Mouse (Mus musculus) midbrain, embryonic 11.5 days (tissue): Measurements from ENCODE around the gene Uri1. TPM values are rescaled to one million over a fixed set of nuclear protein-coding genes. Genes with fewer than 3 reads are reported as not detected.

ENCODE experiments used
- ATAC-seq: fragments of 200-750 bp; cut with Nextera tagmentation; 2 replicates; pipeline ENCODE4 v1.8.0; 2017; ENCODE audit warnings: moderate TSS enrichment, moderate library complexity; ENCODE audit not compliant: low FRiP score
- DNase-seq: peaks from one replicate; pipeline ENCODE4 v3.0.0; 2015; ENCODE audit warnings: low spot score; ENCODE audit errors: missing footprints
- H3K27ac ChIP-seq: fragments of 300-500 bp; sonication (generic); 2 replicates; pipeline ENCODE4 v1.5.1; 2014; ENCODE audit warnings: low read depth, low read length
- H3K27me3 ChIP-seq: fragments of 300-500 bp; sonication (generic); 2 replicates; pipeline ENCODE4 v1.6.1; 2014; ENCODE audit warnings: mild to moderate bottlenecking, low read length, moderate library complexity, mixed read lengths; ENCODE audit not compliant: control insufficient read depth, insufficient read depth
- H3K36me3 ChIP-seq: fragments of 300-500 bp; sonication (generic); 2 replicates; pipeline ENCODE4 v1.6.1; 2014; ENCODE audit warnings: mild to moderate bottlenecking, low read length, moderate library complexity, mixed read lengths; ENCODE audit not compliant: control insufficient read depth, insufficient read depth
- H3K4me1 ChIP-seq: fragments of 300-500 bp; sonication (generic); 2 replicates; pipeline ENCODE4 v1.6.1; 2014; ENCODE audit warnings: low read length; ENCODE audit not compliant: control insufficient read depth, insufficient read depth
- H3K4me2 ChIP-seq: fragments of 300-500 bp; sonication (generic); 2 replicates; pipeline ENCODE4 v1.6.1; 2014; ENCODE audit warnings: mild to moderate bottlenecking, moderate library complexity
- H3K4me3 ChIP-seq: fragments of 300-500 bp; sonication (generic); 2 replicates; pipeline ENCODE4 v1.5.1; 2014; ENCODE audit warnings: low read depth, low read length
- H3K9ac ChIP-seq: fragments of 300-500 bp; sonication (generic); 2 replicates; pipeline ENCODE4 v1.6.1; 2014; ENCODE audit warnings: low read length
- H3K9me3 ChIP-seq: fragments of 300-500 bp; sonication (generic); 2 replicates; pipeline ENCODE4 v1.6.1; 2016; ENCODE audit warnings: low read length; ENCODE audit not compliant: control insufficient read depth
- WGBS: fragments of 180-500 bp; shearing (Covaris S2); extraction: QIAGEN DNeasy Blood & Tissue Kit; methylation state at CpG from one replicate; pipeline ENCODE4 v1.1.7; 2014; 5-methylcytosine and 5-hydroxymethylcytosine counted together
- polyA plus RNA-seq: library from polyadenylated mRNA; unstranded; fragments of >200 nt; fragmentation: Nextera tagmentation; extraction: Ambion mirVana; gene quantifications from 2 replicates; pipeline ENCODE4 v1.2.1, GENCODE M21; 2014

The Uri1 gene
- polyA plus RNA-seq, 1 experiment from 2014 or later = 47.9 TPM

GRCm38 (mm10) chr7:37992861-37993260 is 30.5 kb downstream of the Uri1 start:
- no peak overlapping the region for H3K9ac ChIP-seq
- 96% methylated on average over 2 of the region's 2 CpGs for WGBS

GRCm38 (mm10) chr7:37984866-37985265 is 38.5 kb downstream of the Uri1 start:
- H3K36me3 ChIP-seq = no peaks in the 10 kb centered on the region; the same call in 1 of the 2 replicates
- no peak overlapping the region for H3K9ac ChIP-seq
- no peak overlapping the region for H3K27ac ChIP-seq
- H3K4me2 ChIP-seq = no peak overlapping the region
- ATAC-seq = no peak
- H3K4me3 ChIP-seq = no peak overlapping the region
- no peaks in the 10 kb centered on the region for H3K9me3 ChIP-seq
- no peaks in the 10 kb centered on the region for H3K27me3 ChIP-seq
- H3K4me1 ChIP-seq = no peaks in the 10 kb centered on the region
- DNase-seq = peak; percentile 31
- WGBS = 85% methylated on average over 5 of the region's 5 CpGs

More at GRCm38 (mm10) chr7:37992861-37993260, 30.5 kb downstream of the Uri1 start:
- no peak for ATAC-seq
- no peak overlapping the region for H3K4me2 ChIP-seq
- no peak overlapping the region for H3K27ac ChIP-seq
- DNase-seq = no peak
- H3K36me3 ChIP-seq = no peaks in the 10 kb centered on the region
- H3K4me1 ChIP-seq = no peaks in the 10 kb centered on the region
- H3K4me3 ChIP-seq = no peak overlapping the region
- H3K27me3 ChIP-seq = no peaks in the 10 kb centered on the region
- H3K9me3 ChIP-seq = no peaks in the 10 kb centered on the region

GRCm38 (mm10) chr7:37983471-37983870 is 39.9 kb downstream of the Uri1 start:
- no peak overlapping the region for H3K9ac ChIP-seq
- no peaks in the 10 kb centered on the region for H3K4me1 ChIP-seq
- WGBS = 32% methylated on average over 6 of the region's 6 CpGs
- H3K4me3 ChIP-seq = no peak overlapping the region
- no peaks in the 10 kb centered on the region; the same call in 1 of the 2 replicates for H3K36me3 ChIP-seq
- no peak overlapping the region for H3K27ac ChIP-seq
- no peaks in the 10 kb centered on the region for H3K9me3 ChIP-seq
- peak; percentile 75 for DNase-seq
- no peak for ATAC-seq
- no peak overlapping the region for H3K4me2 ChIP-seq
- no peaks in the 10 kb centered on the region for H3K27me3 ChIP-seq

- DNase-seq = no peak
- no peaks in the 10 kb centered on the region; the same call in 1 of the 2 replicates for H3K9me3 ChIP-seq
- no peak overlapping the region for H3K27ac ChIP-seq
- H3K9ac ChIP-seq = no peak overlapping the region
- H3K4me2 ChIP-seq = no peak overlapping the region
- no peaks in the 10 kb centered on the region for H3K27me3 ChIP-seq
- no peak overlapping the region for H3K4me3 ChIP-seq
- WGBS = 97% methylated on average over 3 of the region's 3 CpGs
- no peaks in the 10 kb centered on the region; the same call in 1 of the 2 replicates for H3K36me3 ChIP-seq
- no peak for ATAC-seq
- no peaks in the 10 kb centered on the region for H3K4me1 ChIP-seq
Observed at GRCm38 (mm10) chr7:37979729-37980128, 43.6 kb downstream of the Uri1 start.

DNA sequence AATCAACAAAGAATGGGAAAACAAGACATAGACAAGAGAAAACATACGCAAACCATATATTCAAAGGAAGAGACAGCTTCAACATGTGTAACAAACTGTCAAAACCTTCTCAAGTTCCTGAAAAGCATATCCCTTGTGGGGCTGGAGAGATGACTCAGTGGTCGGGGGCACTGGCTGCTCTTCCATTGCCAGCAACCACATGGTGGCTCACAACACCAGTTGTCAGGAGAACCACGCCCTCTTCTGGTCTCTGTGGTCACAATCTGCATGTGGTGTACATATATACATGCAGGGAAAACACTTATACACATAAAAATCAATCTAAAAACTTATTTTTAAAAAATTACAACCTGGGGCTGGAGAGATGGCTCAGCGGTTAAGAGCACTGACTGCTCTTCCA is 44.9 kb downstream of the Uri1 start:
- no peak overlapping the region for H3K27ac ChIP-seq
- no peaks in the 10 kb centered on the region; the same call in 1 of the 2 replicates for H3K36me3 ChIP-seq
- H3K9ac ChIP-seq = no peak overlapping the region
- H3K4me2 ChIP-seq = no peak overlapping the region
- WGBS = 92% methylated on average over 4 of the region's 4 CpGs
- H3K4me3 ChIP-seq = no peak overlapping the region
- no peaks in the 10 kb centered on the region for H3K27me3 ChIP-seq
- no peaks in the 10 kb centered on the region for H3K4me1 ChIP-seq
- ATAC-seq (no peak), DNase-seq (peak; percentile 82)
- no peaks in the 10 kb centered on the region; the same call in 1 of the 2 replicates for H3K9me3 ChIP-seq

DNA sequence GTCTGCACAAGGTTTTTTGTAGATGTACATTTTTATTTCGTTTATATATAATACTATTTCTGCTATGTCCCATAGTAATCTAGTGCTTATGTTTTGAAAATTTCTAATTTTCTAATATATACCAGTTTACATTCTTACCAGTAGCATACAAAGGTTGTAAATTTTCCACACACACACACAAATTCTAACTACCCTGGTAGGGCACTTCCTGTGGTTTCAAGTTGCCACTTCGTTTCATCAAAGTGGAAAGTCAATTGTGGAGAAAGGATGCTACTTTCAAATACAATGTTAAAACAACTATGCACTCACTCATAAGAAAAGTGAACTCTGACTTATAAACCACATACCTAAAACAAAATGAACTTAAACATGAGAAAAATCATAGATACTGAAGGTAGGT is 45.7 kb downstream of the Uri1 start:
- H3K27ac ChIP-seq = no peak overlapping the region
- no peak overlapping the region for H3K4me3 ChIP-seq
- WGBS = 96% methylated on average over 2 of the region's 2 CpGs
- no peaks in the 10 kb centered on the region; the same call in 1 of the 2 replicates for H3K4me1 ChIP-seq
- ATAC-seq (no peak), DNase-seq (no peak)
- no peaks in the 10 kb centered on the region; the same call in 1 of the 2 replicates for H3K9me3 ChIP-seq
- H3K4me2 ChIP-seq = no peak overlapping the region
- no peaks in the 10 kb centered on the region for H3K27me3 ChIP-seq
- H3K9ac ChIP-seq = no peak overlapping the region
- H3K36me3 ChIP-seq = no peaks in the 10 kb centered on the region; the same call in 1 of the 2 replicates

DNA sequence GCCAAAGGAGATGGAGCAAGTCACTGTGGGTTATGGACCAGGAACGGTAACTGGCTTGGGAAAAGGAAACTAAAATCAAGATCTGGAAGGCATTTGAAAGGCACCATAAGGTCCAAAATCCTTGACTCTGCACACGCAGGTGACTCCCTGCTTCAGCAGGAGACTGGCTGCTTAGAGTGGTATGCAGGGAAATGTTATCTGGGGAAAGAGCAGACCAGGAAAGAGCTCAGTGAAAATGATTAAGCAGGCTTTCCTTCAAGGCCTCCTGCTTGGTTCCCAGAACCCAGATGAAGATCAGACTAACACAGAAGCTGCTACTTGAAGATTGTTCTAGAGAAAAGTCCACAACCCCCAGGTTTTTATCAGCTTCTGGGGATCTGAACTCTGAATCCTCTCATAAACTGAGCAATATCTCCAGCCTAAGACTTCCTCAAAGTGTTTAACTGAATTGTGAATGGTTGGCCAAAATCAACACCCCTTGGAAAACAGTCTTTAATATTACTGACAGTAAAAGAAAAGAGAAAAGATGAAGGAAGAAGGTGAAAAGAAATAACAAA is 50.3 kb downstream of the Uri1 start:
- peaks cover 5% of the 10 kb centered on the region for H3K4me1 ChIP-seq
- DNase-seq = no peak
- H3K9ac ChIP-seq = no peak overlapping the region
- no peak for ATAC-seq
- 95% methylated on average over 2 of the region's 2 CpGs for WGBS
- H3K36me3 ChIP-seq = no peaks in the 10 kb centered on the region
- H3K27ac ChIP-seq = no peak overlapping the region
- no peak overlapping the region for H3K4me2 ChIP-seq
- no peaks in the 10 kb centered on the region; the same call in 1 of the 2 replicates for H3K9me3 ChIP-seq
- H3K4me3 ChIP-seq = no peak overlapping the region
- no peaks in the 10 kb centered on the region for H3K27me3 ChIP-seq

DNA sequence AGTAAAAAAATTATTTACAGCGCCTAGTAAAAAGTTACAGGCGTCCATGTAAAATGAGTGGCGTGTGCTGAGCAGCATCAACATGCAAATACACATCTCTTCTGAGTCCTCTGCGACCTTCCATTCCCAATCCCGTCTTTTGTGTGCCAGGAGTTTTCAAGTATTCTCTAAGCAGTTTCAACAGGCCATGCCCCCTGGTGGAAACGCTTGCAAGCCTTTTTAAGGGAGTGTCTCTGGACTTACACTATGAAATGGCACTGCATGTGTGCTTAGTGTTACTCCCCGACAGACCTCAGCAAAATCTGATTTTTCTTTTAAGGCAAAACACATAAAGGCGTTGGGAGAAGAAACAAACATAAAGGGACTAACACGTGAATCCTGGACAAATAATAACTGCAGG is 50.8 kb downstream of the Uri1 start:
- ATAC-seq = no peak
- no peak overlapping the region for H3K4me3 ChIP-seq
- H3K4me2 ChIP-seq = no peak overlapping the region
- H3K27ac ChIP-seq = no peak overlapping the region
- peaks cover 5% of the 10 kb centered on the region for H3K4me1 ChIP-seq
- no peaks in the 10 kb centered on the region for H3K27me3 ChIP-seq
- no peaks in the 10 kb centered on the region; the same call in 1 of the 2 replicates for H3K9me3 ChIP-seq
- 64% methylated on average over 9 of the region's 9 CpGs for WGBS
- no peak overlapping the region for H3K9ac ChIP-seq
- H3K36me3 ChIP-seq = no peaks in the 10 kb centered on the region
- DNase-seq = peak; percentile 85

DNA sequence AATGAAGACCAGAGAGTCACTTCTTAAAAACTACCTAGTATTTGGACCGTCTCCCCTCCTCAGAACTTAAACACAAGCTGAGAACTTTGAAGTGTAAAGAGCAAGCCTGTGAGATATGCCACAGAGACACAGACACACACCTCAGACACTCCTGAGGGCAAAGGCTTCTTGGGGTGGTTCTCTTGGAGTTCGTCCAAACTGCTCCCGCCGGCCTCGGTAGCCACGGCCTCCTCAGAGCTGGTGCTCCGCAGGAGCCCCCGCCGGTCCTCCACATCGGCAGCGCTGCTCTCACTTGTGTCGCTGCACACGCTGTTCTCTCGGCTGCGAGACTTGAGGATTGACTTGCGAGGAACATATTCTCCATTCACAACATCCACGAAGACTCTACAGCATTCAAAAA is 61.0 kb downstream of the Uri1 start:
- Histone ChIP-seq H3K9ac (no peak overlapping the region), H3K4me2 (no peak overlapping the region), H3K27me3 (no peaks in the 10 kb centered on the region), H3K27ac (no peak overlapping the region), H3K4me3 (no peak overlapping the region), H3K4me1 (no peaks in the 10 kb centered on the region), H3K9me3 (no peaks in the 10 kb centered on the region), H3K36me3 (0 out of 2 replicates have a peak, but pooled peaks cover 2% of the 10 kb centered on the region)
- no peak for DNase-seq
- no peak for ATAC-seq
- 94% methylated on average over 17 of the region's 17 CpGs for WGBS
